In genomic region chr4:137164429-137164828, GRCm38 (mm10) we compare ENCODE assay signal across 8 mouse cellular contexts.
DNase-seq lines count a peak whose midpoint lies in the region; ATAC-seq lines count a peak whose summit lies in the region.

No protein-coding gene starts in this region.

- 0 out of 2 replicates have a peak, but pooled peaks cover 5% of the 10 kb centered on the region for H3K27me3 ChIP-seq in hindbrain, embryonic 14.5 days (ENCODE audit: control insufficient read depth, insufficient read depth, low read length)

- no peaks in the 10 kb centered on the region for H3K9me3 ChIP-seq in hindbrain, embryonic 14.5 days (ENCODE audit: control insufficient read depth, low read length)

- H3K4me3 ChIP-seq in hindbrain, embryonic 14.5 days (replicated peaks; ENCODE audit: low read length): peak overlapping the region; percentile 11; the same call in 1 of the 2 replicates

- H3K4me1 ChIP-seq in hindbrain, embryonic 14.5 days (replicated peaks; ENCODE audit: control insufficient read depth, insufficient read depth, low read length): no peaks in the 10 kb centered on the region

- peak overlapping the region; percentile 46 for H3K4me2 ChIP-seq in hindbrain, embryonic 14.5 days (replicated peaks)

- peak; percentile 86 for DNase-seq in R1 (ENCODE audit: low read depth, low spot score)
- peak; percentile 94 for DNase-seq in cerebellum, postnatal 25 days
- DNase-seq in frontal cortex, postnatal 36 days (ENCODE audit: low spot score in 2 of 2): peak; percentile 85 to 87
- DNase-seq in hindbrain, embryonic 14.5 days (ENCODE audit: low spot score): peak; percentile 82
- peak; percentile 76 to 84 for DNase-seq in layer of hippocampus, postnatal 36 days
- DNase-seq in lung, postnatal 36 days: peak; percentile 88
- peak; percentile 79 for DNase-seq in right cerebral cortex, adult 18-20 months
- peak; percentile 72 for DNase-seq in urinary bladder, adult 2 months (ENCODE audit: low spot score)

- WGBS in hindbrain, embryonic 14.5 days: 3% methylated on average over 12 of the region's 12 CpGs

- 0 out of 2 replicates have a peak overlapping the region, but pooled peaks have one; percentile 1 for H3K9ac ChIP-seq in hindbrain, embryonic 14.5 days

- H3K36me3 ChIP-seq in hindbrain, embryonic 14.5 days (replicated peaks; ENCODE audit: control insufficient read depth, insufficient read depth): no peaks in the 10 kb centered on the region

- peak; percentile 37; the same call in 1 of the 2 replicates for ATAC-seq in hindbrain, embryonic 14.5 days (ENCODE audit: low FRiP score)

- no peak overlapping the region for H3K27ac ChIP-seq in hindbrain, embryonic 14.5 days
